Mouse (Mus musculus) lung, adult 2 months (tissue): ENCODE results near the gene Mapk8ip3.

Experiments used
- CTCF ChIP-seq: fragments of 200-500 bp; IDR thresholded peaks from 2 replicates; pipeline ENCODE4 v1.5.1; 2011; ENCODE audit warnings: mild to moderate bottlenecking, low read length, control low read depth; ENCODE audit not compliant: insufficient read depth
- POLR2A ChIP-seq: fragments of 200-500 bp; IDR thresholded peaks from 2 replicates; pipeline ENCODE4 v1.6.1; 2011; ENCODE audit warnings: low read depth, mild to moderate bottlenecking, control low read depth, low read length, borderline replicate concordance; ENCODE audit errors: extremely low read depth

DNA sequence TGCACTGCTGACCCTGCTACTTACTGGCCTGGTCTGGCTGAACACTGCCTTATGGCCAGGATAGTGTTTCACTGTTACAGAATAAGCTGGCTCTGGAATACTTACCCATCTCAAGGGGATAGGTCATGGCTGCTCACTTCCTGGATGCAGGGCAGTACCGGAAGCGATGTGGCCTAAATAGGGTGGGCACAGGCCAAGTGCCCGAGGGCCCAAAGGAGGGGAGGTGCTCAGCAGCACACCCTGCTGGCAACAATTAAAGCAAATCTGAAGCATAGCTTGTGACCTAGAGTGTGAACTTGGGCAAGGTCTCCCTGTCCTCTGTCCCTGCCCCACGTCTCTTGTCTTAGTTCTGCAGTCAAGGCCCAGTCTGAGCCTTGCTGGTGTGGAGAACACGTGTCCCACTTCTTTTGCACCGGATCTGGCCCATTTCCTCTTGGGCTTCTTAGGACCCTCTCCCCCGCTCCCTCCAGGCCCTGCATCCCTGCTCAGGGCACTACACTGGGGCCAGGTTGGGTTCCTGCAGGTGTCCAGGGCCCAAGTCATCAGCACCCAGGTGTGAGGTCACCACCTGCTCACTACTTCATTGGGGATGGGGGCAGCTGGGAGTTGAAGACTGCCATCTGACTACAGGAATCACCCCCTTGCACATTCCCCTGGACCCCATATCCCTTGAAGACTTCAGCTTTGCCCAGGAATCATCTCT lies 54.9 kb downstream of the Mapk8ip3 start:
- TF ChIP-seq CTCF (peak; percentile 61), POLR2A (no peak)
